Comparison of ENCODE assay signal across 18 mouse cellular contexts in genomic region chr16:86009638-86010329, GRCm38 (mm10).
DNase-seq lines count a peak whose midpoint lies in the region; ATAC-seq and TF ChIP-seq lines count a peak whose summit lies in the region.
"Had no signal": no experiment of that assay in that cellular context is flagged by ENCODE, and none has a peak within 500 bp of the region (broad histone marks: within the 10 kb centered on the region; RNA-seq: fewer than 3 reads in every experiment).

No protein-coding gene starts in this region.

- no peaks in the 10 kb centered on the region for H3K27me3 ChIP-seq in midbrain, embryonic 11.5 days (ENCODE audit: control insufficient read depth, insufficient read depth, low read length)
- no peaks in the 10 kb centered on the region for H3K27me3 ChIP-seq in midbrain, embryonic 10.5 days (ENCODE audit: low read depth, poor library complexity, severe bottlenecking)
- H3K27me3 ChIP-seq in forebrain, embryonic 14.5 days (replicated peaks; ENCODE audit: control insufficient read depth, insufficient read depth, low read length): no peaks in the 10 kb centered on the region
- H3K27me3 ChIP-seq in midbrain, embryonic 14.5 days (ENCODE audit: control insufficient read depth, insufficient read depth, low read length): no peaks in the 10 kb centered on the region
- no peaks in the 10 kb centered on the region for H3K27me3 ChIP-seq in limb, embryonic 10.5 days (ENCODE audit: low read depth, poor library complexity, severe bottlenecking)
- H3K27me3 ChIP-seq: hindbrain, embryonic 15.5 days had no signal

- peak; percentile 38; the same call in 1 of the 2 replicates for ATAC-seq in midbrain, embryonic 11.5 days (ENCODE audit: low FRiP score)
- ATAC-seq in forebrain, embryonic 14.5 days: peak; percentile 61
- ATAC-seq in midbrain, embryonic 14.5 days (ENCODE audit: low FRiP score, low TSS enrichment): no peak
- ATAC-seq: intestine, embryonic 16.5 days had no signal

- no peaks in the 10 kb centered on the region for H3K4me1 ChIP-seq in midbrain, embryonic 11.5 days (ENCODE audit: control insufficient read depth, insufficient read depth, low read length)
- peaks cover 10% of the 10 kb centered on the region for H3K4me1 ChIP-seq in midbrain, embryonic 10.5 days
- no peaks in the 10 kb centered on the region for H3K4me1 ChIP-seq in forebrain, embryonic 14.5 days (ENCODE audit: control insufficient read depth, insufficient read depth, low read length)
- 0 out of 2 replicates have a peak, but pooled peaks cover 3% of the 10 kb centered on the region for H3K4me1 ChIP-seq in midbrain, embryonic 14.5 days (ENCODE audit: control insufficient read depth, insufficient read depth, low read length)
- 0 out of 2 replicates have a peak, but pooled peaks cover 3% of the 10 kb centered on the region for H3K4me1 ChIP-seq in limb, embryonic 10.5 days
- H3K4me1 ChIP-seq: heart, embryonic 10.5 days; hindbrain, embryonic 15.5 days had no signal

- H3K36me3 ChIP-seq in midbrain, embryonic 11.5 days (ENCODE audit: control insufficient read depth, insufficient read depth, low read length): no peaks in the 10 kb centered on the region
- H3K36me3 ChIP-seq in midbrain, embryonic 10.5 days: no peaks in the 10 kb centered on the region
- no peaks in the 10 kb centered on the region for H3K36me3 ChIP-seq in forebrain, embryonic 14.5 days (ENCODE audit: control insufficient read depth, insufficient read depth, low read length)
- no peaks in the 10 kb centered on the region for H3K36me3 ChIP-seq in midbrain, embryonic 14.5 days (ENCODE audit: control insufficient read depth, insufficient read depth, low read length)
- no peaks in the 10 kb centered on the region for H3K36me3 ChIP-seq in limb, embryonic 10.5 days
- H3K36me3 ChIP-seq: embryonic facial prominence, embryonic 10.5 days; heart, embryonic 10.5 days; hindbrain, embryonic 15.5 days had no signal

- 41% methylated on average over 3 of the region's 3 CpGs for WGBS in midbrain, embryonic 11.5 days
- WGBS in midbrain, embryonic 10.5 days: 57% methylated on average over 3 of the region's 3 CpGs
- 6% methylated on average over 3 of the region's 3 CpGs for WGBS in forebrain, embryonic 14.5 days
- 19% methylated on average over 3 of the region's 3 CpGs for WGBS in midbrain, embryonic 14.5 days
- WGBS in limb, embryonic 10.5 days: 61% methylated on average over 3 of the region's 3 CpGs

- H3K9me3 ChIP-seq in midbrain, embryonic 11.5 days (ENCODE audit: control insufficient read depth, low read length): no peaks in the 10 kb centered on the region
- H3K9me3 ChIP-seq in midbrain, embryonic 10.5 days (replicated peaks): no peaks in the 10 kb centered on the region
- no peaks in the 10 kb centered on the region for H3K9me3 ChIP-seq in forebrain, embryonic 14.5 days (replicated peaks; ENCODE audit: control insufficient read depth, low read length)
- no peaks in the 10 kb centered on the region for H3K9me3 ChIP-seq in midbrain, embryonic 14.5 days (ENCODE audit: control insufficient read depth, low read length)
- H3K9me3 ChIP-seq in limb, embryonic 10.5 days (replicated peaks): no peaks in the 10 kb centered on the region
- H3K9me3 ChIP-seq: embryonic facial prominence, embryonic 10.5 days; heart, embryonic 10.5 days; hindbrain, embryonic 15.5 days had no signal

- H3K27ac ChIP-seq in gastrocnemius, adult 2 months: peak overlapping the region; percentile 85
- H3K27ac ChIP-seq in midbrain, embryonic 11.5 days (ENCODE audit: low read depth, low read length): no peak overlapping the region
- no peak overlapping the region for H3K27ac ChIP-seq in midbrain, embryonic 10.5 days (replicated peaks)
- H3K27ac ChIP-seq in forebrain, embryonic 14.5 days (ENCODE audit: low read depth, low read length): no peak overlapping the region
- no peak overlapping the region for H3K27ac ChIP-seq in midbrain, embryonic 14.5 days (replicated peaks; ENCODE audit: low read depth, low read length)
- H3K27ac ChIP-seq in limb, embryonic 10.5 days: no peak overlapping the region
- H3K27ac ChIP-seq: embryonic facial prominence, embryonic 10.5 days; heart, embryonic 10.5 days; hindbrain, embryonic 15.5 days had no signal

- H3K9ac ChIP-seq in midbrain, embryonic 11.5 days (ENCODE audit: low read length): no peak overlapping the region
- H3K9ac ChIP-seq in forebrain, embryonic 14.5 days (ENCODE audit: low read length): no peak overlapping the region
- H3K9ac ChIP-seq in midbrain, embryonic 14.5 days (replicated peaks; ENCODE audit: low read length): no peak overlapping the region
- H3K9ac ChIP-seq: hindbrain, embryonic 15.5 days had no signal

- no peak overlapping the region for H3K4me3 ChIP-seq in gastrocnemius, adult 2 months
- no peak overlapping the region for H3K4me3 ChIP-seq in midbrain, embryonic 11.5 days (ENCODE audit: low read depth, low read length)
- H3K4me3 ChIP-seq in midbrain, embryonic 10.5 days: no peak overlapping the region
- no peak overlapping the region for H3K4me3 ChIP-seq in forebrain, embryonic 14.5 days (ENCODE audit: low read depth, low read length)
- no peak overlapping the region for H3K4me3 ChIP-seq in midbrain, embryonic 14.5 days (replicated peaks; ENCODE audit: low read depth, low read length)
- H3K4me3 ChIP-seq in limb, embryonic 10.5 days: no peak overlapping the region
- H3K4me3 ChIP-seq: embryonic facial prominence, embryonic 10.5 days; heart, embryonic 10.5 days; hindbrain, embryonic 15.5 days had no signal

- TF ChIP-seq CTCF in gastrocnemius, adult 2 months (IDR thresholded peaks at IDR 0.05): no peak

- intact Hi-C loops in gastrocnemius, adult 2 months (cut with DNase I): loop anchor here (5.0 kb wide), 1 partner anchor 107 kb away; the partner anchor contains the start of gene Adamts5

- no peak for DNase-seq in gastrocnemius, adult 2 months
- no peak for DNase-seq in gastrocnemius, postnatal 10 days
- DNase-seq in midbrain, embryonic 11.5 days (ENCODE audit: low spot score, missing footprints): peak; percentile 75
- DNase-seq in midbrain, embryonic 10.5 days (ENCODE audit: low spot score): no peak
- DNase-seq in forebrain, embryonic 14.5 days (ENCODE audit: low spot score): peak; percentile 39
- peak; percentile 17 for DNase-seq in midbrain, embryonic 14.5 days
- DNase-seq in limb, embryonic 10.5 days (ENCODE audit: low spot score): no peak
- DNase-seq: adrenal gland, adult 2 months; adrenal gland, postnatal 25 days; cerebellum, adult 2 months; cerebellum, postnatal 10 days; heart, adult 18-20 months; heart, postnatal 10 days; heart, postnatal 4 days had no signal

- H3K4me2 ChIP-seq in midbrain, embryonic 11.5 days: no peak overlapping the region
- no peak overlapping the region for H3K4me2 ChIP-seq in forebrain, embryonic 14.5 days (ENCODE audit: low read length)
- H3K4me2 ChIP-seq in midbrain, embryonic 14.5 days (ENCODE audit: low read length): no peak overlapping the region
- H3K4me2 ChIP-seq: hindbrain, embryonic 15.5 days had no signal

Comparison
In these comparisons a context has a peak if more than half of its experiments do, and no peak if none do; other contexts are left out.
1. DNase-seq: peak in midbrain, embryonic 11.5 days (single experiment), forebrain, embryonic 14.5 days (single experiment) and midbrain, embryonic 14.5 days (single experiment); none in gastrocnemius, adult 2 months (single experiment), gastrocnemius, postnatal 10 days (single experiment), midbrain, embryonic 10.5 days (single experiment) and limb, embryonic 10.5 days (single experiment).